Mouse (Mus musculus): ENCODE measurements around the gene Grik5.

GRCm38 (mm10) chr7:25071979-25072715 is at the start of gene Grik5, which contains the start of gene Zfp574:
- TF ChIP-seq CTCF (IDR thresholded peaks at IDR 0.05; ENCODE audit: borderline replicate concordance, extremely low read depth, insufficient read depth, insufficient read length) (no peak), POLR2A (IDR thresholded peaks at IDR 0.05; ENCODE audit: borderline replicate concordance, extremely low read depth, insufficient read depth, insufficient read length, poor library complexity, severe bottlenecking) (no peak)

Measured in brain, embryonic 14.5 days (tissue).